Mouse (Mus musculus): Measurements from ENCODE around the gene 1810010D01Rik. TPM values are rescaled to one million over a fixed set of nuclear protein-coding genes. Genes with fewer than 3 reads are reported as not detected.

Gene 1810010D01Rik
- polyA plus RNA-seq, 1 experiment from 2014 or later = not detected

DNA sequence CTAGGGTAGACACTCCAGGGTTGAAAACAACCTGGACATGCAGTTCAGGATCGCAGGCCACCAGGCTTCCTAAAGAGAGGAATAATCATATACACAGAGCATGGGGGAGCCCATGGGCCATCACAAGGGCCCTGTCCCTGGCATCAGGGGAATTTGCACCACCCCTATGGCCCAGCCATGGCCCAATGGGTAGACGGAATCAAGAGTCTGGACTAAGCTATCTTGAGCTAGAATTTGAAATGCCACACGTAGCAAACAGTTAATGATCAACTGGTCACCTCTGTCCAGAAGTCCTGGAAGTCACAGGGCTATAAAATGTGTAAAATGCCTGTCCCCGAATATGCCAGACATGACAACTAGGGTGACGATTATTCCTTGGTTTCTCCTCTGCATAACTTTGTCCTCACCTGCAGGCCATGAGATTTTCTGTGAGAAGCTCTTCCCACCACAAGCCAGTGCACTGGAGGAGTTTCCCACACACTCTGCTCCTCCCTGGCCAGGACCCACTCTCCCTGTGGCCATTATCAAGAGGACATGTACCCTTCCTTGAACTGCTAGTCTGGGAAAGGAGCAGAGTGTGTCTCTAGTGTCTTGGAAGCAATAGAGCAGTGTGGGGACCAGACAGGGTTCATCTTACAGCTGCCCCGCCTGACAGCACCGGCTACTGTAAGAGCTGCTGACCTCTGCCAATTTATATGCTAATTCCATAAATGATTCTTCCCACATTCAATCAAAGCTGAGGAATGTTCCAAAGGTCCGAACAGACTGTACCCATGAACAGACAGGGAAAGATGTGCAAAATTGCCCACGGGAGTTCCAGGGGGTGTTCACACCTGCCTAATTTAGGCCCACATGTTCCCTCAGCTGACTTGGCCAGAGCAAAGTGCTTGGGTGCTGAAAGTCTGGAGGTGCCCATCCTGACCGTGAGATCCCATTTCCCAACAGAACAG lies 27.2 kb upstream of the 1810010D01Rik start:
- H3K9ac ChIP-seq (replicated peaks) = no peak overlapping the region
- no peak overlapping the region for H3K4me3 ChIP-seq (replicated peaks)
- no peaks in the 10 kb centered on the region for H3K36me3 ChIP-seq
- WGBS = 80% methylated on average over 10 of the region's 10 CpGs
- H3K4me1 ChIP-seq = peaks cover 11% of the 10 kb centered on the region
- H3K9me3 ChIP-seq (replicated peaks) = no peaks in the 10 kb centered on the region
- H3K27ac ChIP-seq (replicated peaks) = no peak overlapping the region
- no peak overlapping the region for H3K4me2 ChIP-seq
- no peak for ATAC-seq (ENCODE audit: low FRiP score)
- H3K27me3 ChIP-seq (replicated peaks) = no peaks in the 10 kb centered on the region

DNA sequence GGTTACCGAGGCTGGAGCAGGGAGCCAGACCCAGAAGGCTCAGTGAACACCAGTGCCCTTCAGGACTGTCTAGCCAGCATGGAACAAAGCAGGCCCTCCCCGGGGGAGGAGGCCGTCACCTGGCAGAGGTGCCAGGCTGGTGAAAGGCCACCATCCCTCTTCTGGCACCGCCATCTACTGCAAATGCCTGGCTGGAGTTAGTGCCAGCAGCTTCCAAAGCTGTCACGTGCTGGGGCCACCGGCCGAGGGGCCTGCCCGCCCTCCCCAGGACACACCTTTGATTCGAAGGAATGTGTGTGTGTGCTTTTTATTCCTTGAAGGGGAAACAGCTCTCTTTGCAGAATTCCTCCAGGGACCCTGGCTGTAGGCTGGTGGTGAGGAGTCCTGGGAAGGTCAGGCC lies 23.7 kb upstream of the 1810010D01Rik start:
- H3K4me3 ChIP-seq (replicated peaks) = no peak overlapping the region
- no peak overlapping the region for H3K9ac ChIP-seq (replicated peaks)
- no peaks in the 10 kb centered on the region for H3K36me3 ChIP-seq
- no peak overlapping the region for H3K4me2 ChIP-seq
- H3K27ac ChIP-seq (replicated peaks) = no peak overlapping the region
- no peaks in the 10 kb centered on the region for H3K4me1 ChIP-seq
- no peaks in the 10 kb centered on the region for H3K9me3 ChIP-seq (replicated peaks)
- no peaks in the 10 kb centered on the region for H3K27me3 ChIP-seq (replicated peaks)
- 81% methylated on average over 9 of the region's 9 CpGs for WGBS
- no peak for ATAC-seq (ENCODE audit: low FRiP score)

DNA sequence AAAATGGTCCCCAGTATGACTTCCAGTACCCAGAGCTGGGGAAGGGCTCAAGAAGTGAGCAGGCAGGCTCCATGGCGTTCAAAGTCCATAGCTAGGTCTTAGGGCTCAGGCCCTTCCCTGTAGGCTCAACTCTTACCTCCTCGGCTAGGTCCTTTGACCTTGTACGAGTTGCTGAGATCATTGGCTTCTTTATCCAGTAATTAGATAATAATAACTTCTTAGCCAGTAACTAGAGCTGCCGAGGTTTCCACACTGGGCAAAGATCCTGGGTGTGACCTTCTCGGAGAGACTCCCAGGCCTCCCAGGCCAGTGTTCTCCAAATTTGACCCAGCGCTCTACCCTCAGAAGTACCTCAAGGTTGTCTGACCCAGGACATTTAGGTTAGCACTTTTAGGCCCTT lies 18.7 kb upstream of the 1810010D01Rik start:
- Histone ChIP-seq H3K9me3 (replicated peaks) (no peaks in the 10 kb centered on the region), H3K9ac (replicated peaks) (no peak overlapping the region), H3K4me2 (no peak overlapping the region), H3K27ac (replicated peaks) (no peak overlapping the region), H3K27me3 (replicated peaks) (no peaks in the 10 kb centered on the region), H3K4me3 (replicated peaks) (no peak overlapping the region), H3K4me1 (no peaks in the 10 kb centered on the region), H3K36me3 (no peaks in the 10 kb centered on the region)
- no peak for ATAC-seq (ENCODE audit: low FRiP score)
- WGBS = 95% methylated on average over 6 of the region's 6 CpGs

- Histone ChIP-seq H3K27me3 (replicated peaks) (no peaks in the 10 kb centered on the region), H3K9ac (replicated peaks) (no peak overlapping the region), H3K4me3 (replicated peaks) (no peak overlapping the region), H3K36me3 (no peaks in the 10 kb centered on the region), H3K4me2 (no peak overlapping the region), H3K27ac (replicated peaks) (no peak overlapping the region), H3K9me3 (replicated peaks) (no peaks in the 10 kb centered on the region), H3K4me1 (no peaks in the 10 kb centered on the region)
- WGBS = 85% methylated on average over 6 of the region's 6 CpGs
- no peak for ATAC-seq (ENCODE audit: low FRiP score)
These were observed 17.7 kb upstream of the 1810010D01Rik start for GRCm38 (mm10) chr7:145225626-145226025.

DNA sequence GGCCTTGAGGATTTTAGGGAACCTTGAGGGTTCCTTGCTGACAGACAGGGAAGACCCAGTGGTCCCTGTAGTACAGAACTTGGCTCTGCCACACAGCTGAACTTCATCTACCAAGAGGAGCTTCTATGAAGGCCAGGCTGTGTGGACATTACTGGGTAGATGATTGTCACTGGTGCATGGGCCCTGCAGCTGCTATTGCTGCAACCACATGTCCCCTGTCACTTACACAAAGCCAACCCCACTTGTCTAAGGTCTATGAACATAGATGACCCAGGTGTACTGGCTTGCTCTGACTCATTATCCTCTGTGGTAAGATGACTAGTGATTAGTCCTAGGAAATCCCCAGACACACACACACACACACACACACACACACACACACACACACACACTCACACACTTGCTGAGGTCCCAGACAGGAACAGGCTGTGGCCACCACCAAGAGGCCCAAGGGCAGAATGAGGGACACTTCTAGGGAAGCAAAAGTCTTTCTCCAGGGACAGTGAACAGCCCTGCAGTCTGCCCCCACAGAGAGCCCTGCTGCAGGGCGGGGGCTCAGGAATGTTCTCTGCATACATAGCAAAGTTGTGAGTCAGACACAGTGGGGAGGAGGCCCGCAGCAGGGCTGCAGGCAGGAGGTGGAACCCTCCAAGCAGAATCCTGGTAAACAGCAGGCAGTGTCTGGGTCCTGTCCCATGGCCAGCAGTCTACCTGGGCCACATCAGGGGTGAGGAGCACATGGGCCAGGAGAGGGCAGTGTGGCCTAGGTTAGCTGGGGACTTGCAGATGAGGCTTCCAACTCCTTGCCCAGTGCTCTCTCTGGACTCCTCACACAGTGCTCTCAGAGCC lies 14.1 kb upstream of the 1810010D01Rik start:
- Histone ChIP-seq H3K9me3 (replicated peaks) (no peaks in the 10 kb centered on the region), H3K9ac (replicated peaks) (no peak overlapping the region), H3K36me3 (no peaks in the 10 kb centered on the region), H3K27ac (replicated peaks) (no peak overlapping the region), H3K27me3 (replicated peaks) (no peaks in the 10 kb centered on the region), H3K4me2 (no peak overlapping the region), H3K4me1 (no peaks in the 10 kb centered on the region), H3K4me3 (replicated peaks) (no peak overlapping the region)
- no peak for ATAC-seq (ENCODE audit: low FRiP score)
- 57% methylated on average over 2 of the region's 2 CpGs for WGBS

GRCm38 (mm10) chr7:145221346-145221745 lies 13.4 kb upstream of the 1810010D01Rik start:
- Histone ChIP-seq H3K36me3 (no peaks in the 10 kb centered on the region), H3K27ac (replicated peaks) (no peak overlapping the region), H3K9me3 (replicated peaks) (no peaks in the 10 kb centered on the region), H3K4me2 (no peak overlapping the region), H3K4me1 (no peaks in the 10 kb centered on the region), H3K27me3 (replicated peaks) (no peaks in the 10 kb centered on the region), H3K9ac (replicated peaks) (no peak overlapping the region), H3K4me3 (replicated peaks) (no peak overlapping the region)
- ATAC-seq (ENCODE audit: low FRiP score) = no peak
- 76% methylated on average over 2 of the region's 2 CpGs for WGBS

DNA sequence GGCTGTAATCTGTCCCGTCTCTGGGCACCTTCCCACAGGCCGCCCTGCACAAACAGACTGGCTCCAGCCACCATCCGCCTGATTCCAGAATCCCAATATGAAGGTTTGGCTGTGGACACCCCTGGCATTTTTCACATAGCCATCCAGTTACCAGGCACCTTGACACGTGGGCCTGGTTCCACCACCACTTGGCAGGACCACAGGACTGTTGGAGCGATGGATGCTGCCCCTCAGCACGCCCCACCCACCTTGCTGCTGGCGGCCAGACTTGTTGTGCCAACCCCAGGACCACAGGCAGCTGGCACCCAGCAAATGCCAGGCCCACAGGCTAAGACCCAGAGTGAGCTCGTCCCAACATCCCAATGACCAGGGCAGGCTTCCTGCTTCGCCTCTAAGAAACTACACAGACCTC lies 11.5 kb upstream of the 1810010D01Rik start:
- Histone ChIP-seq H3K9me3 (replicated peaks) (no peaks in the 10 kb centered on the region), H3K4me1 (no peaks in the 10 kb centered on the region), H3K4me3 (replicated peaks) (no peak overlapping the region), H3K27ac (replicated peaks) (no peak overlapping the region), H3K4me2 (no peak overlapping the region), H3K27me3 (replicated peaks) (no peaks in the 10 kb centered on the region; the same call in 1 of the 2 replicates), H3K9ac (replicated peaks) (no peak overlapping the region), H3K36me3 (no peaks in the 10 kb centered on the region)
- no peak for ATAC-seq (ENCODE audit: low FRiP score)
- 79% methylated on average over 9 of the region's 9 CpGs for WGBS

DNA sequence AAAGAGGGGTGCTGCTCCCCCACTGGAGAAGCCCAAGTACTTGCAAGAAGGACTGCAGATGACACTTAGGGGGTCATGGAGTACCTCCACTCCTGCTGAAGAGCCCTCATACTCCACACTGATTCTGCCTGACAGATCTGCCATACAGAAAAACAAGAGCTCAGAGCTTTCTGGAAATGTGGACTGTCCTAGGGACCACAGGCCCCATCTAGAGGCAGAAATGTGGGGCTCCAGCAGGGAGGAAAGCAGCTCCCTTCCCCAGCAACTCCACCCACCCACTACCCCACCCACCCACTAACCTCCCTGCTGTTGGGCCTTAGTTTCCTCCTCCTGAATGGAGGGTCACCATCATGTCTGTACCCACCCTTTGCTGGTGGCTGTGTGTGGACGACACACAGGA lies 8.7 kb upstream of the 1810010D01Rik start:
- Histone ChIP-seq H3K4me2 (no peak overlapping the region), H3K27me3 (replicated peaks) (no peaks in the 10 kb centered on the region; the same call in 1 of the 2 replicates), H3K4me3 (replicated peaks) (no peak overlapping the region), H3K9ac (replicated peaks) (no peak overlapping the region), H3K4me1 (peaks cover 6% of the 10 kb centered on the region), H3K27ac (replicated peaks) (no peak overlapping the region), H3K36me3 (no peaks in the 10 kb centered on the region), H3K9me3 (replicated peaks) (no peaks in the 10 kb centered on the region)
- 32% methylated on average over 1 of the region's 1 CpGs for WGBS
- no peak for ATAC-seq (ENCODE audit: low FRiP score)

- no peaks in the 10 kb centered on the region for H3K36me3 ChIP-seq
- no peak overlapping the region for H3K4me2 ChIP-seq
- 81% methylated on average over 4 of the region's 4 CpGs for WGBS
- H3K9me3 ChIP-seq (replicated peaks) = no peaks in the 10 kb centered on the region
- H3K4me1 ChIP-seq = peaks cover 8% of the 10 kb centered on the region
- no peak overlapping the region for H3K4me3 ChIP-seq (replicated peaks)
- H3K27me3 ChIP-seq (replicated peaks) = no peaks in the 10 kb centered on the region; the same call in 1 of the 2 replicates
- H3K27ac ChIP-seq (replicated peaks) = no peak overlapping the region
- H3K9ac ChIP-seq (replicated peaks) = no peak overlapping the region
- ATAC-seq (ENCODE audit: low FRiP score) = no peak
These were observed 7.6 kb upstream of the 1810010D01Rik start for GRCm38 (mm10) chr7:145215476-145215875.

DNA sequence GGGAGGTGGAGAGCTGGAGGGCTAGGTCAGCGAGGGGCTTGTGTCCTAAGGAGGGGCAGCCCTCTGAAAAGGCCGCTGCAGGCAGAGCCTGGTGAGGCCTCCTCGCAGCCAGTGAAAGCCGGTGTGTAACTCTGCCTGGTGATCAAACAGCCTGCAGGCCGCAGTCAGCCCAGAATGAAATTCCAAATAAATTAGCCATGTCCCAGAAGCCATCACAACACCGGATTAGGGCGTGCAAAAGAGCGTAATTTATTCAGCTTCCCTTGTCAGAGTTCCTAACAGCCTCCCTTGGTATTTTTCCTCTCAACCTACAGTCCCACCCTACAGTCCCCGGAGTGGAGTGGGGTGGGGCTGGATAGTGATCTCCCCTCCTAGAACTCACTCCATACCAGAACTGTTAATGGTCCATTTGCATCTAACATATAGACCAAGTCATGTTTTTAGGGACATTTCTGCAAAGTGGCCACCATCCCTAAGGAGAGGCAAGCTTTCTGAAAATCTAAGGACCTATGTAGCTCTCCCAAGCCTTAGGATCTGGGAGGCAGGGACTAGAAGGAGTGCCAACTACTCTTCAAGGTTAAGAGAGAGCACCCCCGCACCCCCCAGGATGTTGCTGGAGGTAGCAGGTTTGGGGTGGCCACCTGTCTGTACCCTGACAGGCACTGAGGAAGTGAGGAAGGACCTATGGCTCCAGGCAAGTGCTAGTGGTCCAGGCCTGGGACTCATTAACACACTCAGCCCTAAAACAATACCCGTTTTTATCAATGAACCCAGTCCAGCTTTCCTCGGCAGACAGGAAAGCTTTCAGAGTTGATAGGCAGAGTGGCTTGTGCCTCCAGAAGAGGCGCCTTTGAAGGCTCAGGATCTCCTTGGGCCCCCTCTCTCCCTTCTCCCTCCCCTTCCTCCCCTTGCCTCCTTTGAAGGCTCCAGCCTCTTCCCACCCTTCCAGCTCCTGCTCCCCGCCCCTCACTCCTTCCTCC lies 4.1 kb upstream of the 1810010D01Rik start:
- H3K27me3 ChIP-seq (replicated peaks) = no peaks in the 10 kb centered on the region; the same call in 1 of the 2 replicates
- WGBS = 17% methylated on average over 14 of the region's 14 CpGs
- H3K4me3 ChIP-seq (replicated peaks) = no peak overlapping the region
- no peaks in the 10 kb centered on the region for H3K36me3 ChIP-seq
- no peaks in the 10 kb centered on the region for H3K9me3 ChIP-seq (replicated peaks)
- H3K27ac ChIP-seq (replicated peaks) = no peak overlapping the region
- no peak overlapping the region for H3K4me2 ChIP-seq
- H3K9ac ChIP-seq (replicated peaks) = no peak overlapping the region
- no peak; the same call in 1 of the 2 replicates for ATAC-seq (ENCODE audit: low FRiP score)
- peaks cover 12% of the 10 kb centered on the region for H3K4me1 ChIP-seq
